Mouse (Mus musculus): Measurements from ENCODE around the gene Hba-a2.

Gene Hba-a2

DNA sequence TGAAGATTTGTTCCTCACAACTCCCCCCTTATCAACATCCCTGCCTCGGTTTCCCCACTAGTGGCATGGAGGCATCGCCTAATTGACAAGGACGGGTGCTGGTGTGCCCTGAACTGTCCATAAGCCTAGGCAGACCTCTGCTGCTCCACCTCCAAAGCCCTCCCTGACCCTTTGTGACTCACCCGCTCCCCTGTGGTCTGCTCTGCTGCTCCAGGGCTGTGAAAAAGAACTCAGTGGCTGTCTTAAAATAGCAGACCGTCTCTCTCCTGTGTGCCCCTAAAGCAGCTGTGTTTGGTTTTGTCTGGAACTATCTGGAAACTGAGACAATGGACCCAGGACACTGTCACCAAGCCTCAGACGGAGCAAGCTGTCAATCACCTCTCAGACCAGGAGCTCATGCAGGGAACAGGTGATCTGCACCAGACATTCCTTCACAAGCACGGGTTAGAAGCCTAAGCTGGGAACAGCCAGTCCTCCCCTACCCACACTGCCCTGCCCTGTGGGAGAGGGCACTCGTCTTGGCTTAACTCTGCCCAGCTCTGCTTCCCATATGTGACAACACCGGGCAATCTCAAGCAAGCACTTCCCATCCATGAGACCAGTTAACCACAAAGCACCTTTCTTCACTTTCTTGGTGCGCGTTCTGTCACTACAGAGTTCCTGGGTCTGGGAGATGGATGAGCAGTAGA, 24.4 kb downstream of the Hba-a2 start:
- DNase-seq (ENCODE audit: low read depth, low spot score) = peak; percentile 51

DNA sequence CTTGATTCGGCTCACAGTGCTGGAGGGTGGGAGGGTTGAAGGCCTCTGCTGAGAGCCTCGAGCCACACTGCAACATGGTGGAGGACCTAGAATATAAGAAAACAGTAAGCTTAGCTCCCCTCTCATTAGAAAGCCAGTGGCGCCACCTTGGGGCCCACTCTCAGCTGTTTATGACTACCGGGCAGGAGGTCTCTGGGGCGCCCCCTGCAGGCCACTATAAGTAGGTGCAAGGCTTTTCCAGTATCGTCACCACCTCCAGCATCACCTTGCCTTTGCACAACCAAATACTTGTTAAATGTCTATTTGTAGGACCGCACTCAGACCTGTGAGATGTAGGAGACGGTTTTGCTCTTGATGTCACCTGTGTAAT, 24.9 kb downstream of the Hba-a2 start:
- DNase-seq (ENCODE audit: low read depth, low spot score) = peak; percentile 85

DNA sequence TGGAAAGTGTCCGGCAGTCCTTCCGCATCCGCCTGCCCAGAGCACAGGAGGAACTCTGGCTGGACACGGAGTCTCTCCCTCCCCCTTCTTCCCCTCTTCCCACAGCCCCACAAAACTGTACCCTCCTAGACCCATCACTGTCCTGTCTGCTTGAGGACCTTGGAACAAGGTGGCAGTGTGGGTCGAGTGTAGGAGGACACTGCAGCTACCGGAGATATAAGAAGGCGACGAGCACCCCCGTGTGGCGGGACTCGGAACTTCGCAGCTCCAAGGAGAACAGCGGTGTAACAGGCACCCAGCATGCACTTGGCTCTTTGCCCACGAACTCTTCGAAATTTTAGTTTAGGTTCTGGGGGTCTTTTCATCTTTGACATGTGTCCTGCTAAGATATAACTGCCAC, 28.3 kb downstream of the Hba-a2 start:
- DNase-seq (ENCODE audit: low read depth, low spot score) = peak; percentile 85

DNA sequence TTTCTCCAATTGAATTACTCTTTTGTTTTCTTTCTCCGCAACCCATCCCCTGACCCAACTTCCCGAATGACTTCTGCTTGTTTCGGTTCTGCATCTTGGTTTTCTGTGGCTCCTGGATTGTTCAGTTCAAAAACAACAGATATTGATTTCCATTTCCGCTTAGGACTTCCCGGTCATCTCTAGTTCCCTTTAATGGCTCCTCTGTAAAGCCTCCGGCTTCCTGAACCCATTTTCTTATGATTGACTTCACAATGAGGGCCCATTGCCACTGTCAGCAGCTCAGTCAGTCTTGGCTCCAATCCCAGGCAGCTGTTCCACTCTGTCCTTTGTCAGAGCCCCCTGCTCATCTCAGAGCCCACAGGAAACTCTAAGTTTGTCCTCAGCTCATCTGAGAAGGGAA, 34.8 kb downstream of the Hba-a2 start:
- DNase-seq (ENCODE audit: low read depth, low spot score) = no peak

DNA sequence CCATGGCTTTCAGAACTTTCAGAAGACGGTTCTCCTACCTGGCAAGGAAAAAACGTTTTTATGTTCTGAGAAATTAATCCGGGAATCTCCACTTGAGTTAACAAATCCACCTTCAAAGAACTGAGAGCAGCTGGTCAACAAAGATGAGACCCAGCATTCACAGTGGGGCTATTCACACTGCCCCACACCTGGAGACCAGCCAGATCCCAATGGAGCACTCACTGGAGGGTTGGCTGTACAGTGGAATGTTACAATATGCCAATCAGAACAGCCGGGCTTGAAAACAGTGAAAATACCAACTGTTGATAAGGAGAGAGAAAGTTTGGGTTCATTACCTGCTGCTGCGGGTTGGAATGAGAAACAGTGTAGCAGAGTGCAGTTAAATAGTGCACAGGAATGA, 35.6 kb downstream of the Hba-a2 start:
- DNase-seq (ENCODE audit: low read depth, low spot score) = no peak

DNA sequence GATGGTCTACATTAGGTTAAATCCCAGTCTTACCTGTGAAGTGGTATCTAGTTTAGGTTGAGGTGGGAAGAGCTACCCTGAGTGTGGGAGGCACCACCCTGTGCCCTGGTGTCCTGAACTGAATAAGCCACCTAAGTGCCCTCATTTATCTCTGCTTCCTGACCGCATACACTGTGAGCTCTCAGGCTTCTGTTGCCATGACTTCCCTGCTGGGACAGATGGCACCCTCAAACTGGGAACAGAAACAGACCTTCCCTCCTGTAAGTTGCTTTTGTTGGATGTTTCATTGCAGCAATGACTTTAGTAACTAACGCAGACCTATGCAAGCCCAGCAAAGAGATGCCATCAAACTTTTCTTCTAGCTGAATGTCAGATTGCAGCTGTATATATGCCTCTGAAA, 36.9 kb downstream of the Hba-a2 start:
- DNase-seq (ENCODE audit: low read depth, low spot score) = no peak

DNA sequence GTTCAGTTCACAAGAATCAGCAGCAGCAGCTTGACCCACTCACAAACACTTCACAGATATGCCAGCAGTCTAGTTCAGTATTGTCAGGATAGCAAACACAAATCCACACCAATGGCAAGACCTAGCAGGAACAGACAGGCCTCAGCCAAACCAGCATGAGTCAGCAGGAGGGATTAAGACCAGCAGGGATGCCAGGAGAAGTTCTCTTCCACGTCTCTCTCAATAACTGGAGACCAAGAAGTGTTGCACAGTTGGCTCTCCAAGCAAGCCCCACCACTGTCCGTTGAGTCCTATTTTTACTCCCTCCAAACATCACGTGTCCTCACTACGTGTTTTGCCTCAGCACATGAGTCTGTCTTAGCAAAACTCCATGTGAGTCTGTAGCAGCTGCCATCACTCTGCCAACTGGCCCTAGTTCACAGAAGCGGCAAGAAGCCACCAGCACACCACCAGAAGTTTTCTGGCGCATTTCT, 40.2 kb downstream of the Hba-a2 start:
- DNase-seq (ENCODE audit: low read depth, low spot score) = peak; percentile 52

DNA sequence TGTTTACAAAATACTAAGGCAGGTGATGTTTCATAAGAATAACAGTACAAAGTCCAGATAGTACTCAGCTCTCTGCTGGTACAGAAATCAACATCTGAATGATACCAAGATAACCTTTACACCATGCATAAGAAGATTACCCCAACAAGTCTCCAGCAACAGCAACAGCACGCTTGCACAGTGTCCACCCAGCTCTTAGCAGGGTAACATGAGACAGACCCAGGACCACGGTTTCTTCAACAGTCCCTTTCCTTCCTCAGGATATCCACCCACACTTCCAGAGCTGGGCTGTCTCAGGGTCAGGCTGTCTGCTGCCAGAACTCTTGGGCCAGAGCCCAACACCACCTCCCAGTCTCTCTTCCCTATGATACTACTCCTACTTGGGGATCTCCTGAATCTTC, 42.8 kb downstream of the Hba-a2 start:
- DNase-seq (ENCODE audit: low read depth, low spot score) = no peak

DNA sequence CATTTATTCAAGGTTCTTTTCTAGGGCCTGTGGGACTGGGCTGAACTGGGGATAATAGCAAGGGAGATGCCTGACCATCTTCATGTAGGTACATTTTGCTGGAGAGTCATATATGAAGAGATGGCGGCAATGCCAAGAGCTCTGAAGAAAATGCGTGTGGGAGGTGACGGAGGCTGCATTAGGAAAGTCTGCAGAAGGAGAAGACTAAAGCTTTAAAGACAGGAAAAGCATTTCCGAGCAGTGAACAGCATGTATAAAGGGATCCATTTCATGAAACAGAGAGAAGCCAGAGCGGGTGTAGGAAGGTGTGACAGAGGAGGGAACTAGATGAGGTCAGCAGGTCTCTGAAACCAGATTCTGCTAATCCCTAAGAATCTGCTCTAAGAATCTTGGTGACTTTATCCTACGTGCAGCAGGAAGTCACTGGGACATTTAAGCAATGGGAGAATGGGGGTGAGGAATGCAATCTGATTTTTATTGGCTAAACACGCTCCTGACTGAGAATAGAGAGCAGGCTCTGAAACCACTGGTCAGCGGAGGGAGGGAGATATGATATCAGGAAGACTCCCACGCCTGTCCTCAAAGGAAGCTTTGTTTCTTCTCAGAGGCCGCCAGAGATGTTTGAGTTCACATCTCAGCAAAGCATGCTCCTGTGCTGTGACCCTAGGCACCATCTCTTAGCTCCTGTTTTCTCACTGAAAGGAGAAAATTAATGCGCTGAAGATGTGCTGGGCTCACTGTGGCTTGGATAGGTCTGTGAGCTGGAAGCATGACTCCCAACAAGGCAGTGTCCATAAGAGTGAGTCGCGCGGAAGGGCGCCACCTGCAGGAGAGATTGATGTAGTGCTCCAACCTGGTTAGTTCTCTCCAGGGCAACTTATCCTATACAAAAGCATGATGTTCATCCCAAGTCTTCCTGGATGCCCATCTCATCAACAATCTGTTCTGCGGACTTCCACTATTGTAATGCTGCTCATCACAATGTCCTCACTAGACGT, 44.5 kb downstream of the Hba-a2 start:
- peak; percentile 74 for DNase-seq (ENCODE audit: low read depth, low spot score)

DNA sequence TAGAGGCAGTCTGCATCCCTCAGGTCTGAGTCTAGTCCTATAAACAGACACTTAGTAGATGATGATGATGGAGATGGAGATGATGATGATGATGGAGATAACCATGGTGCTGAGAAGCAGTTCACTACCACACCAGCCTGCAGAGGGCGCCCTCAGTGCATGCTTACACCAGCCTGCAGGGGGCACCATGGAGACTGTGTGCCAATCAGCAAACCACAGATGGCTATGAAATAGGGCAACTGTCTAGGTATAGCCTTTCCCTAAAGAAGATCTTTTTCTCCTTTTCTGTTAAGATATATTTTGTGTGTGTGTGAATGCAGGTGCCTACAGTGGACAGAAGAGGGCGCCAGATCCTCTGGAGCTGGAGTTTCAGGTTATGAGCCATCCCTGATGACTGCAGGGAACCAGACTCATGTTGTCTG, 46.5 kb downstream of the Hba-a2 start:
- DNase-seq (ENCODE audit: low read depth, low spot score) = peak; percentile 78

DNA sequence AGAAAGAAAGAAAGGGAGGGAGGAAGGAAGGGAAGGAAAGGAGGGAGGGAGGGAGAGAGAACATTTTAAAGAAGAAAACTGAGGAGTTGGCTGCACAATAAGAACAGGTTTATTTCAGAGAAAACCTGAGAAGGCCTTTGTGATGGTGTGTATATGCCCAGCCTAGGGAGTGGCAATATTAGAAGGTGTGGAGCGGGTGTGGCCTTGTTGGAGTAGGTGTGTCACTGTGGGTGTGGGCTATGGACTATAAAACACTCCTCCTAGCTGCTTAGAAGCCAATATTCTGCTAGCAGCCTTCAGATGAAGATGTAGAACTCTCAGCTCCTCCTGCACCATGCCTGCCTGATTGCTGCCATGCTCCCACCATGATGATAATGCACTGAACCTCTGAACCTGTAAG, 47.1 kb downstream of the Hba-a2 start:
- DNase-seq (ENCODE audit: low read depth, low spot score) = no peak

DNA sequence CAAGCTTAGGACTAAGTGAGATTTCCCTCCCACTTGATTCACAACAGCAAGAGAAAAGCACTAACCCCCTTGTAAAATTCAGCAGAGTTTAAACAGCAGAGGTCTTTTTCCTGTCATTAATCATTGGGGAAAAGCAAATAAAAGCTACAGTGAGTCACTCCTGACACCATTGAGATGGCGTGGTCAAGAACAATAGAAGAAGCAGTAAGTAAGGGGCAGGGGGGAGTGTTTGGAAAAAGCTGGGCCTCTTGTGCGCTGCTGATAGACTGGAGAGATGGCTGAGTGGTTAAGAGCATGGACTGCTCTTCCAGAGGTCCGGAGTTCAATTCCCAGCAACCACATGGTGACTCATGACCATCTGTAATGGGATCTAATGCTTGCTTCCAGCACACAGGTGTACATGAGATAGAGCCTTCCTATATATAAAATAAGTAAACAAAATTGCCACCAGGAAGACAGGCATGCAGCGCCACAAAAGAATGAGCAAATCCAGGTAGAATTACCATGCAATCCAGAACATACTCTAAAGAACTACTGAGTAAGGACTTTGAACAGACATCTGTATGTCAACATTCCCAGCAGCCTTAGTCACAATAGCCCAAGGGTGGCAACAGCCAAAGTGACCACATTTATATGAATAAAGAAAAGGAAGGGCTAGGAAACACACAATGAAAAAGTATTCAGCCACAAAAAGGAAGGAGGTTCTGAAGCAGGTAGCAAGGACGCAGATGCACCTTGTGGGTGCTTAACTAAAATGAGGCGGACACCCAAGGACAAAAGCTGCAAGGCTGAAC, 49.4 kb downstream of the Hba-a2 start:
- DNase-seq (ENCODE audit: low read depth, low spot score) = peak; percentile 84

All from 3T3-L1 (cell line).